Mouse (Mus musculus): Measurements from ENCODE around the gene Mtmr11. TPM values are rescaled to one million over a fixed set of nuclear protein-coding genes. Genes with fewer than 3 reads are reported as not detected.

Gene Mtmr11
- polyA plus RNA-seq, 2 experiments: 1.9 to 2.8 TPM

- peak overlapping the region; percentile 56 for H3K4me2 ChIP-seq (ENCODE audit: low read depth)
- H3K9ac ChIP-seq (replicated peaks): no peak overlapping the region
- peak; percentile 53 for ATAC-seq (ENCODE audit: insufficient read depth)
- peak overlapping the region; percentile 44 to 52 for H3K4me3 ChIP-seq (ENCODE audit: insufficient read depth in 1 of 2, low read depth in 2 of 2, low read length in 2 of 2)
- H3K27ac ChIP-seq: peak overlapping the region; percentile 41
- H3K4me1 ChIP-seq (replicated peaks; ENCODE audit: control insufficient read depth in 2 of 2, insufficient read depth in 2 of 2, low read length in 1 of 2): peaks cover 0 to 12% of the 10 kb centered on the region in 2 experiments; a peak in 2 of 4 replicates
- H3K36me3 ChIP-seq (replicated peaks; ENCODE audit: control insufficient read depth, insufficient read depth, low read depth): no peaks in the 10 kb centered on the region
- H3K27me3 ChIP-seq (ENCODE audit: control insufficient read depth, insufficient read depth, low read length): peaks cover 32% of the 10 kb centered on the region
- no peaks in the 10 kb centered on the region for H3K9me3 ChIP-seq (ENCODE audit: control insufficient read depth, low read length)
- TF ChIP-seq EP300 (IDR thresholded peaks at IDR 0.05; ENCODE audit: low read depth): no peak
- no peak for TF ChIP-seq CTCF (IDR thresholded peaks at IDR 0.05; ENCODE audit: low read depth)
- WGBS (ENCODE audit: insufficient replicate concordance): 6% methylated on average over 12 of the region's 12 CpGs
- peak; percentile 16 to 24 (median 17) for DNase-seq (ENCODE audit: low read depth in 3 of 3, low spot score in 3 of 3)
Observed at GRCm38 (mm10) chr3:96160803-96161516, 844 bp upstream of the Mtmr11 start.

DNA sequence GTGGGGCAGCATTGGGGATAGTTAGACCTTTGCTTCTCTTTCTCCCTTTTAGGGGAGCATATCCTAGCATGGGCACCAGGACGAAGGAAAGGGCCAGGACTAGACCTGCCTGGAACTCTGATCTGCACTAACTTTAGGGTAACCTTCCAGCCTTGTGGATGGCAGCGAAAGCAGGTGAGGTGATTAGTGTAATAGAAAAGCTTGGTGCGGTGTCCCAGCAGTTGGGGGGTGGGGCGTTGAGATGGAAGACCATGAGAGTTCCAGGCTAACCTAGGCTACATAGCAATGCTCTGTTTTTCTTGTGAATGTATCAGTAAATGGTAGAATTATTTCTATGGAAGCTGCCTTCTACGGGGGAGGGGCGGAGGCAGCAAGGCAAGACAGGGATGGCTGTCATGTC lies 1.2 kb downstream of the Mtmr11 start:
- H3K4me2 ChIP-seq (ENCODE audit: low read depth): peak overlapping the region; percentile 56; the same call in 1 of the 2 replicates
- H3K36me3 ChIP-seq (replicated peaks; ENCODE audit: control insufficient read depth, insufficient read depth, low read depth): no peaks in the 10 kb centered on the region
- H3K27ac ChIP-seq: no peak overlapping the region
- H3K9ac ChIP-seq (replicated peaks): no peak overlapping the region
- H3K27me3 ChIP-seq (ENCODE audit: control insufficient read depth, insufficient read depth, low read length): peaks cover 32% of the 10 kb centered on the region
- DNase-seq (ENCODE audit: low read depth in 3 of 3, low spot score in 3 of 3) (no peak), ATAC-seq (ENCODE audit: insufficient read depth) (no peak)
- peaks cover 0 to 12% of the 10 kb centered on the region in 2 experiments; a peak in 2 of 4 replicates for H3K4me1 ChIP-seq (replicated peaks; ENCODE audit: control insufficient read depth in 2 of 2, insufficient read depth in 2 of 2, low read length in 1 of 2)
- 82% methylated on average over 6 of the region's 6 CpGs for WGBS (ENCODE audit: insufficient replicate concordance)
- no peak for TF ChIP-seq EP300 (IDR thresholded peaks at IDR 0.05; ENCODE audit: low read depth)
- no peak for TF ChIP-seq CTCF (IDR thresholded peaks at IDR 0.05; ENCODE audit: low read depth)
- no peaks in the 10 kb centered on the region for H3K9me3 ChIP-seq (ENCODE audit: control insufficient read depth, low read length)
- H3K4me3 ChIP-seq (ENCODE audit: insufficient read depth in 1 of 2, low read depth in 2 of 2, low read length in 2 of 2): no peak overlapping the region

DNA sequence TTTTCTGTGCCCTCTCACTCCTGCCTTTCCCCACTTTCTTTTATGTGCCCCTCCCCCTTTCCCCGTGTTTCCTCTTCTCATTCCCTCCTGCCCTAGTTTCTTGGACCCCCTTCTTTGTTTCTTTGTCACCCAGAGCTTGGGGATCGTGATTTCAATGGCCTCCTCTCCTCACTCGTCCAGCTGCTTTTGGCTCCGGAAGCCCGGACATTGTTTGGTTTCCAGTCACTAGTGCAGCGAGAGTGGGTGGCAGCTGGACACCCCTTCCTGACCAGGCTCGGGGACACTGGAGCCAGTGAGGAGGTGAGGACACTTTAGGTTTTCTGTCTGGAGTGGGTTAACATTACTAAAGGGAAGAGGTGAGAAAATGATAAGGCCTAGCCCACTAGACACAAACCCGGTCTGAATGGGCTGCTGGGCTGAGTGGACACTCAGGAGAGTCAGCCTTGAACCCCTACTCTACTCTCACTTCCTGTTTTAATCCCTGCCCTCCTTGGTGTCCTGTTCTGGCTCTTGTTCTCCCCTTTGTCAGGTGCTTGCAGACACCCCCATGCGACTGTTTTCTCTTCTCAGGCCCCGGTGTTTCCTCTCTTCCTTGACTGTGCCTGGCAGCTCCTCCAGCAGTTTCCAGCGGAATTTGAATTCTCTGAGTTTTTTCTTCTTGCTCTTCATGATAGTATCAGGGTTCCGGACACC lies 6.8 kb downstream of the Mtmr11 start:
- TF ChIP-seq EP300 (IDR thresholded peaks at IDR 0.05; ENCODE audit: low read depth): no peak
- TF ChIP-seq CTCF (IDR thresholded peaks at IDR 0.05; ENCODE audit: low read depth): no peak
- Histone ChIP-seq H3K4me1 (replicated peaks; ENCODE audit: control insufficient read depth in 2 of 2, insufficient read depth in 2 of 2, low read length in 1 of 2) (peaks cover 7 to 12% of the 10 kb centered on the region in 2 experiments; a peak in 3 of 4 replicates), H3K4me3 (ENCODE audit: insufficient read depth in 1 of 2, low read depth in 2 of 2, low read length in 2 of 2) (no peak overlapping the region), H3K9ac (replicated peaks) (no peak overlapping the region), H3K27me3 (ENCODE audit: control insufficient read depth, insufficient read depth, low read length) (peaks cover under 1% of the 10 kb centered on the region), H3K4me2 (ENCODE audit: low read depth) (no peak overlapping the region), H3K27ac (no peak overlapping the region), H3K36me3 (replicated peaks; ENCODE audit: control insufficient read depth, insufficient read depth, low read depth) (no peaks in the 10 kb centered on the region), H3K9me3 (ENCODE audit: control insufficient read depth, low read length) (no peaks in the 10 kb centered on the region)
- DNase-seq (ENCODE audit: low read depth in 3 of 3, low spot score in 3 of 3) (no peak), ATAC-seq (ENCODE audit: insufficient read depth) (no peak)
- WGBS (ENCODE audit: insufficient replicate concordance): 60% methylated on average over 12 of the region's 12 CpGs

DNA sequence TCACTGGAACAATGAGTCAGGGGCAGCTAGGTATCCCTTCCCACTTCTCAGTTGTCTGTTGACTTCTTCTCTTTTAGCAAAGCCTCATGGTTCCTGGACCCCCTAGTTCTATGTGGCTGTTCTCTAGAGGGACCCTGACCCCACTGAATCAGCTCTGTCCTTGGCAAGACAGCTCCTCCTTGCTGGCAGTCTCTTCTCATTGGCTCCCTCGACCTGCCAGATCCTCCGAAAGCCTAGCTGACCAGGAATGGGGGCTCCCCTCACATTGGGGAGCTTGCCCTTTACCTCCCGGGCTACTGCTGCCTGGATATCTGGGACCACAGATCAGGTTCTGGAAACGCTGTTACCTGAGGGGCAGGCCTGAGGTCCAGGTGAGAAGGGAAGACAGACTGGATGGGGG lies 8.5 kb downstream of the Mtmr11 start:
- Histone ChIP-seq H3K36me3 (replicated peaks; ENCODE audit: control insufficient read depth, insufficient read depth, low read depth) (peaks cover 15% of the 10 kb centered on the region), H3K4me3 (ENCODE audit: insufficient read depth in 1 of 2, low read depth in 2 of 2, low read length in 2 of 2) (no peak overlapping the region), H3K9ac (replicated peaks) (no peak overlapping the region), H3K9me3 (ENCODE audit: control insufficient read depth, low read length) (no peaks in the 10 kb centered on the region), H3K4me2 (ENCODE audit: low read depth) (no peak overlapping the region), H3K27me3 (ENCODE audit: control insufficient read depth, insufficient read depth, low read length) (no peaks in the 10 kb centered on the region), H3K27ac (no peak overlapping the region), H3K4me1 (replicated peaks; ENCODE audit: control insufficient read depth in 2 of 2, insufficient read depth in 2 of 2, low read length in 1 of 2) (peaks cover 7 to 12% of the 10 kb centered on the region in 2 experiments; a peak in 3 of 4 replicates)
- no peak for TF ChIP-seq EP300 (IDR thresholded peaks at IDR 0.05; ENCODE audit: low read depth)
- no peak for TF ChIP-seq CTCF (IDR thresholded peaks at IDR 0.05; ENCODE audit: low read depth)
- 68% methylated on average over 4 of the region's 4 CpGs for WGBS (ENCODE audit: insufficient replicate concordance)
- ATAC-seq (ENCODE audit: insufficient read depth): no peak
- no peak for DNase-seq (ENCODE audit: low read depth in 3 of 3, low spot score in 3 of 3)

- Histone ChIP-seq H3K4me3 (ENCODE audit: insufficient read depth in 1 of 2, low read depth in 2 of 2, low read length in 2 of 2) (peak overlapping the region; percentile 65 to 92), H3K36me3 (replicated peaks; ENCODE audit: control insufficient read depth, insufficient read depth, low read depth) (peaks cover 21% of the 10 kb centered on the region), H3K9me3 (ENCODE audit: control insufficient read depth, low read length) (no peaks in the 10 kb centered on the region), H3K27me3 (ENCODE audit: control insufficient read depth, insufficient read depth, low read length) (no peaks in the 10 kb centered on the region), H3K27ac (no peak overlapping the region), H3K4me2 (ENCODE audit: low read depth) (peak overlapping the region; percentile 94), H3K4me1 (replicated peaks; ENCODE audit: control insufficient read depth in 2 of 2, insufficient read depth in 2 of 2, low read length in 1 of 2) (peaks cover 7 to 12% of the 10 kb centered on the region in 2 experiments; a peak in 3 of 4 replicates), H3K9ac (replicated peaks) (peak overlapping the region; percentile 90)
- WGBS (ENCODE audit: insufficient replicate concordance): 43% methylated on average over 10 of the region's 10 CpGs
- no peak for DNase-seq (ENCODE audit: low read depth in 3 of 3, low spot score in 3 of 3)
- TF ChIP-seq EP300 (IDR thresholded peaks at IDR 0.05; ENCODE audit: low read depth) (no peak), CTCF (IDR thresholded peaks at IDR 0.05; ENCODE audit: low read depth) (no peak)
- ATAC-seq (ENCODE audit: insufficient read depth): no peak
Observed at GRCm38 (mm10) chr3:96170976-96171545, 9.3 kb downstream of the Mtmr11 start.

Data from liver, embryonic 14.5 days (tissue).